Mouse (Mus musculus) 416B (cell line): ENCODE data around the gene Bmx.
A peak's percentile ranks its signal among the peaks of the same experiment; 100 is the strongest.

Source experiments
- DNase-seq: peaks from one replicate; pipeline ENCODE4 v3.0.0; 2011; ENCODE audit warnings: low read depth

Bmx gene

GRCm38 (mm10) chrX:164258057-164258456 lies at the start of gene Bmx:
TSS of gene Bmx (minus strand) at chrX:164258193.
- DNase-seq = peak; percentile 42

- DNase-seq = no peak
Measured at GRCm38 (mm10) chrX:164306250-164306649, 48.3 kb upstream of the Bmx start.

- no peak for DNase-seq
Measured at GRCm38 (mm10) chrX:164291147-164291546, 33.2 kb upstream of the Bmx start.

- DNase-seq = peak; percentile 43
Measured at GRCm38 (mm10) chrX:164287077-164287476, 29.1 kb upstream of the Bmx start.

GRCm38 (mm10) chrX:164283808-164284207 lies 25.8 kb upstream of the Bmx start:
- DNase-seq = no peak

- no peak for DNase-seq
Measured at GRCm38 (mm10) chrX:164280918-164281647, 23.1 kb upstream of the Bmx start.

GRCm38 (mm10) chrX:164275536-164275935 lies 17.5 kb upstream of the Bmx start:
- no peak for DNase-seq

- no peak for DNase-seq
Measured at GRCm38 (mm10) chrX:164270603-164271002, 12.6 kb upstream of the Bmx start.

- DNase-seq = no peak
Measured at GRCm38 (mm10) chrX:164269285-164269761, 11.3 kb upstream of the Bmx start, which contains the start of gene Pir. TSS of gene Pir (plus strand) at chrX:164269371.

GRCm38 (mm10) chrX:164264861-164265260 lies 6.9 kb upstream of the Bmx start:
- no peak for DNase-seq

- DNase-seq = no peak
Measured at GRCm38 (mm10) chrX:164262286-164262685, 4.3 kb upstream of the Bmx start.

- peak; percentile 17 for DNase-seq
Measured at GRCm38 (mm10) chrX:164258662-164259061, 669 bp upstream of the Bmx start.

GRCm38 (mm10) chrX:164256527-164256926 lies 1.5 kb downstream of the Bmx start:
- peak; percentile 11 for DNase-seq

GRCm38 (mm10) chrX:164246722-164247121 lies 11.3 kb downstream of the Bmx start:
- DNase-seq = no peak

- DNase-seq = no peak
Measured at GRCm38 (mm10) chrX:164245714-164246113, 12.3 kb downstream of the Bmx start.

GRCm38 (mm10) chrX:164233380-164233779 lies 24.6 kb downstream of the Bmx start:
- no peak for DNase-seq

GRCm38 (mm10) chrX:164221989-164222388 lies 36.0 kb downstream of the Bmx start:
- no peak for DNase-seq

- peak; percentile 90 for DNase-seq
Measured at GRCm38 (mm10) chrX:164200547-164200946, 57.4 kb downstream of the Bmx start.

GRCm38 (mm10) chrX:164197679-164198078 lies 60.3 kb downstream of the Bmx start:
- no peak for DNase-seq

- DNase-seq = no peak
Measured at GRCm38 (mm10) chrX:164189880-164190279, 68.1 kb downstream of the Bmx start.

GRCm38 (mm10) chrX:164183844-164184243 lies 74.1 kb downstream of the Bmx start:
- peak; percentile 72 for DNase-seq

GRCm38 (mm10) chrX:164179746-164180145 lies 78.2 kb downstream of the Bmx start:
- peak; percentile 47 for DNase-seq

GRCm38 (mm10) chrX:164178856-164179255 lies 79.1 kb downstream of the Bmx start:
- DNase-seq = no peak

GRCm38 (mm10) chrX:164175780-164176179 lies 82.2 kb downstream of the Bmx start:
- no peak for DNase-seq
